Mouse (Mus musculus) kidney, postnatal 0 days (tissue): Measurements from ENCODE around the gene Cyb5d2. TPM values are rescaled to one million over a fixed set of nuclear protein-coding genes. Genes with fewer than 3 reads are reported as not detected.

ENCODE experiments used
- ATAC-seq: fragments of 200-750 bp; cut with Nextera tagmentation; replicated peaks from 2 replicates; pipeline ENCODE4 v1.8.0; 2017; ENCODE audit warnings: low read depth, moderate number of reproducible peaks, moderate TSS enrichment, moderate library complexity; ENCODE audit not compliant: low FRiP score
- DNase-seq: peaks from one replicate; pipeline ENCODE4 v3.0.0-alpha.2; 2016; ENCODE audit warnings: low spot score
- H3K27ac ChIP-seq: fragments of 300-500 bp; sonication (generic); 2 replicates; pipeline ENCODE4 v1.5.1; 2014; ENCODE audit warnings: mild to moderate bottlenecking
- H3K27me3 ChIP-seq: fragments of 300-500 bp; sonication (generic); 2 replicates; pipeline ENCODE4 v1.6.1; 2014; ENCODE audit warnings: low read length, mixed read lengths; ENCODE audit not compliant: insufficient read depth
- H3K36me3 ChIP-seq: fragments of 300-500 bp; sonication (generic); 2 replicates; pipeline ENCODE4 v1.6.1; 2014; ENCODE audit warnings: low read length, mixed read lengths; ENCODE audit not compliant: insufficient read depth
- H3K4me1 ChIP-seq: fragments of 300-500 bp; sonication (generic); replicated peaks from 2 replicates; pipeline ENCODE4 v1.6.1; 2014; ENCODE audit warnings: antibody characterized with exemption, low read length, mixed read lengths; ENCODE audit not compliant: insufficient read depth
- H3K4me2 ChIP-seq: fragments of 300-500 bp; sonication (generic); 2 replicates; pipeline ENCODE4 v1.6.1; 2014; ENCODE audit warnings: mild to moderate bottlenecking, low read length, moderate library complexity, mixed read lengths
- H3K4me3 ChIP-seq: fragments of 300-500 bp; sonication (generic); replicated peaks from 2 replicates; pipeline ENCODE4 v1.5.1; 2014; ENCODE audit warnings: low read depth, low read length
- H3K9ac ChIP-seq: fragments of 300-500 bp; sonication (generic); 2 replicates; pipeline ENCODE4 v1.6.1; 2014; ENCODE audit warnings: low read depth, low read length
- H3K9me3 ChIP-seq: fragments of 300-500 bp; sonication (generic); replicated peaks from 2 replicates; pipeline ENCODE4 v1.6.1; 2016; ENCODE audit warnings: low read length, inconsistent platforms, mixed read lengths
- CTCF ChIP-seq: IDR thresholded peaks from 2 replicates; pipeline ENCODE4 v1.5.1; 2016; ENCODE audit warnings: antibody characterized with exemption, low read depth, mild to moderate bottlenecking, moderate library complexity
- WGBS: fragments of 180-500 bp; shearing (Covaris S2); extraction: QIAGEN DNeasy Blood & Tissue Kit; methylation state at CpG from one replicate; pipeline ENCODE4 v1.1.7; 2014; 5-methylcytosine and 5-hydroxymethylcytosine counted together
- polyA plus RNA-seq: library from polyadenylated mRNA; unstranded; fragments of >200 nt; fragmentation: Nextera tagmentation; extraction: Ambion mirVana; gene quantifications from 2 replicates; pipeline ENCODE4 v1.2.1, GENCODE M21; 2015

The Cyb5d2 gene
- polyA plus RNA-seq, 1 experiment from 2014 or later, result 7.2 TPM

DNA sequence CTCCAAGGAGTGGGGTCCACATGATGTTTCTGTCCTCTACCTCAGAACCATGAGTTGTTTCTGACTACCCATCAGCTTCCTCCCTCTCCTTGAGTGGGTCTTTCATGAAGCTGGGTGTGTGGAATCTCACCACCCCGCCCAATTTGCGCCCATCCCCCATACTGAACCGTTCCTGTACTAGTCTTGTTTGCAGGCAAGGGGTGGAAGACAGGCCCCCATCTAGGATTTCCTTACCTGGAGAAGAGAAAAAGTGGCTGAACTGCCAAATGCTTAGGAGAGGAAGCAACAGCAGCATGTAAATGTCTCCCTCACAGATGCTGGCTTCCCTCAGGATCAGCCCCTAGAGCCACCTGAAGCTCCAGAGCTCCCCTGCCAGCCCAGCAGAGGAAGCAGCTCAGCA is 25.6 kb downstream of the Cyb5d2 start:
- DNase-seq, result no peak
- Histone ChIP-seq H3K9ac (no peak overlapping the region), H3K4me1 (no peaks in the 10 kb centered on the region), H3K4me2 (no peak overlapping the region), H3K36me3 (peaks cover 12% of the 10 kb centered on the region), H3K27me3 (no peaks in the 10 kb centered on the region), H3K27ac (no peak overlapping the region), H3K9me3 (no peaks in the 10 kb centered on the region), H3K4me3 (no peak overlapping the region)
- WGBS, result 88% methylated on average over 3 of the region's 3 CpGs
- ATAC-seq, result no peak
- TF ChIP-seq CTCF, result no peak

DNA sequence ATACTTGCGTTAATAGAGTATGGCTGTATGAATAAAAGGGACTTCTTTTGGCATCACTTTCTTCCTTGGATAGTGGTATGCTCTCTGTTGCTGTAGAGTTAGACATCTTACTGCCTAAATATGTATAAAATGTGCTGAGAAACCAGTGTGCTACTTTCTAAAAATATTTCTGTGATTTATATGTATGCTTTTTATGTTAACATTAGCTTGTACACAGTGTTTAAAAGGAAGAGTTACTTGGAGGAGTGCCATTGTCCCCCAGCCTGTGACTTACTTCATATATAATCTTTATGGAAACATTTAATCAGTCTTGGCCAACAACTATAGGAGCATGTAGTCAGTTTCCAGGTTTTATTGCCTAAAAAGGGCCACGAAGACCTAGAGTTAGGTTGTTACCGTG is 26.9 kb downstream of the Cyb5d2 start:
- Histone ChIP-seq H3K9ac (no peak overlapping the region), H3K4me3 (no peak overlapping the region), H3K27me3 (no peaks in the 10 kb centered on the region), H3K4me1 (no peaks in the 10 kb centered on the region), H3K9me3 (no peaks in the 10 kb centered on the region), H3K36me3 (peaks cover 19% of the 10 kb centered on the region), H3K27ac (no peak overlapping the region), H3K4me2 (no peak overlapping the region)
- no peak for ATAC-seq
- WGBS, result 84% methylated on average over 3 of the region's 3 CpGs
- DNase-seq, result peak; percentile 54
- TF ChIP-seq CTCF, result no peak

DNA sequence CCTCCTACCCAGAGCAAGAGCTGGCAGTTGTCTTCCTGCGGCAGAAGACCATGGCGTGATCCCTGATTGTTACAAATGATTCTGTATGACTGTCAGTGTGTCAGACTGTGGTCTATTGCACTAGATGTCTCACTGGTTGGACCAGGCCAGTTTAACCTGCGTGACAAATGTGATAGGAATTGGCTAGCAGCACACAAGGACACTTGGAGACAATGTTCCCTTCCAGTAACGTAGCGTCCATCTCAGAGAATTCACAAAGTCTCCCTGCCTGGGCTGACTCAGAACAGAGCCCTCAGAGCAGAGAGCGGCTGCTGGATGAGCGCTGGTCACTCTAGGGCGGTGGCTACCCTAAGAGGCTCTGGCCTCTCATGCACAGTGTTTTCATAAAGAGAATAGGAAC is 28.2 kb downstream of the Cyb5d2 start:
- Histone ChIP-seq H3K4me1 (no peaks in the 10 kb centered on the region), H3K27me3 (no peaks in the 10 kb centered on the region), H3K4me2 (no peak overlapping the region), H3K27ac (no peak overlapping the region; the same call in 1 of the 2 replicates), H3K9ac (no peak overlapping the region), H3K9me3 (no peaks in the 10 kb centered on the region), H3K4me3 (no peak overlapping the region), H3K36me3 (peaks cover 32% of the 10 kb centered on the region)
- no peak for ATAC-seq
- DNase-seq, result no peak
- no peak for TF ChIP-seq CTCF
- 78% methylated on average over 8 of the region's 8 CpGs for WGBS

DNA sequence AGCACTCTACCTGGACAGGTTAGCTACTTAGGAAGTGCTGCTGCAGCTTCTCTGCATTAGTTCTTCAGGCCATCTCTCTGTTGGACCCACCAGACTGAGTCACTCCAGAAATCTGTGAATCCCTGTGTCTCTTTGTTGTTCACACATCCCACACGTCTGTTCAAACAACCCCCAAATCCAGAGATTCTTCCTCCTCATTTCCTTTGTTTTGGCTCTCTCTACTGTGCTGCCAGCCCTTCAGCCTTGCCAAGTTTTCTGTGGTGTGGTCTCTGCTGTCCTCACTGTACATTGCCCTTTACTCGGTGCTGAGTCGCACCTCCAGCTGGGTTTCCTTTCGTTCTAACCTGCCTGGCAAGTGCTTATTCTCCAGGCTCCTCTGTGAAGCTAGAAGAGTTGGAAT is 31.7 kb downstream of the Cyb5d2 start:
- H3K36me3 ChIP-seq, result peaks cover 59% of the 10 kb centered on the region
- no peak overlapping the region for H3K4me2 ChIP-seq
- H3K4me3 ChIP-seq, result no peak overlapping the region
- ATAC-seq, result no peak
- H3K27ac ChIP-seq, result no peak overlapping the region
- H3K9me3 ChIP-seq, result no peaks in the 10 kb centered on the region
- no peak overlapping the region for H3K9ac ChIP-seq
- no peak for DNase-seq
- H3K27me3 ChIP-seq, result no peaks in the 10 kb centered on the region
- TF ChIP-seq CTCF, result no peak
- H3K4me1 ChIP-seq, result no peaks in the 10 kb centered on the region
- WGBS, result 87% methylated on average over 4 of the region's 4 CpGs

DNA sequence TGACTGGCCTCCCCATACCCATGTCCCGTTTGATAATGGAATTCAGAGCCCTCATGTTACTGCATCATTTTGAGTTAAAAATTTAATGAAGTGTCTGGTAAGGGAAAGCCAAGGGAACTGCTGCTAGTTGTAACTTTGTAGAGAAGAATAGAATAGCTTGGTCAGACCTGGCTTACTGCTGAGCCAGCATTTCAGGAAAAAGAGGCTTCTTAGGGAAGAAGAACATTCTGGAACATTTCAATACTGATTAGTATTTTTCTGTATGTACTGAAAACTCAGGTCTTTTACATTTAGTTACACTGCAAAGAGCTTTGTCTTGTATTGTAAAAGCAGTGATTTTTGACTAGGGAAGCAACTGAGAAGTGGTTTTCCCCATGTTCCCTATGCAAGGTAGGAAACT is 35.2 kb downstream of the Cyb5d2 start:
- ATAC-seq, result no peak
- WGBS, result 88% methylated on average over 1 of the region's 1 CpGs
- no peak overlapping the region for H3K4me3 ChIP-seq
- no peak overlapping the region for H3K4me2 ChIP-seq
- peaks cover 75% of the 10 kb centered on the region for H3K36me3 ChIP-seq
- no peak overlapping the region for H3K27ac ChIP-seq
- DNase-seq, result no peak
- no peaks in the 10 kb centered on the region for H3K9me3 ChIP-seq
- H3K9ac ChIP-seq, result no peak overlapping the region
- no peak for TF ChIP-seq CTCF
- H3K27me3 ChIP-seq, result no peaks in the 10 kb centered on the region
- no peaks in the 10 kb centered on the region for H3K4me1 ChIP-seq

DNA sequence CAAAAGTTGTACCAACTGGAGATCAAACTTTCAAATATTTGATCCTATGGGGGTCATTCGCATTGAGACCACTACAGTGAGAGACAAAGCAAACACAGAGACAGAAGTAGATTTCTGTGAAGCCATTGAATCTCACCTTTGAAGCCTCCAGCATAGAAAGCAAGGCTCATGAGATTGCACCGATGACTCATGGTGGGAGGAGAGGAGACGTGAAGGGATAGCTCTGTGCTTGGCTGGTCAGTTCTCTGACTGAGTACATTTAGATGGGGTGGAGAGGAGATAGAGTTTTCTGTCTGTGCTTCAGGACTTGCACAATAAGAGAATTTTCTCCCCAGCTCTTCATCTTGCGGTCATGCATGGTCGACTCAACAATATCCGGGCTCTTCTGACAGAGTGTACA is 36.4 kb downstream of the Cyb5d2 start:
- Histone ChIP-seq H3K27me3 (no peaks in the 10 kb centered on the region), H3K36me3 (peaks cover 80% of the 10 kb centered on the region), H3K27ac (no peak overlapping the region), H3K4me1 (no peaks in the 10 kb centered on the region), H3K4me3 (no peak overlapping the region), H3K9me3 (no peaks in the 10 kb centered on the region), H3K9ac (no peak overlapping the region), H3K4me2 (no peak overlapping the region)
- 84% methylated on average over 6 of the region's 6 CpGs for WGBS
- TF ChIP-seq CTCF, result no peak
- ATAC-seq (no peak), DNase-seq (no peak)

DNA sequence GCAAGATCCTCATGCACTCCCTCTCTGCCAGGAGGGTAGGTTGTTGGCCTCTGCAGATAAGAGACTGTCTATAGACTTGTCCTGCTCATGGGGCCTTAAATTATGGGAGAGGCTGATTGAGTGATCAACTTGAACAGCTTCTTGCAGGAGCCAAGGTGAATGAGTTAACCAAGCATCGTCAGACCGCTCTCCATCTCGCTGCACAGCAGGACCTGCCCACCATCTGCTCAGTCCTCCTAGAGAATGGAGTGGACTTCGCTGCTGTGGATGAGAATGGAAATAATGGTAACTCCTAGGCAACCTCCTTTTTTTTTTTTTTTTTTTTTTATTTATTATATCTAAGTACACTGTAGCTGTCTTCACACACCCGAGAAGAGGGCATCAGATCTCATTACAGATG is 37.6 kb downstream of the Cyb5d2 start:
- DNase-seq (no peak), ATAC-seq (no peak)
- whole genome bisulfite sequencing, result 94% methylated on average over 5 of the region's 5 CpGs
- Histone ChIP-seq H3K4me2 (no peak overlapping the region), H3K9me3 (no peaks in the 10 kb centered on the region), H3K36me3 (peaks cover 71% of the 10 kb centered on the region), H3K4me3 (no peak overlapping the region), H3K4me1 (no peaks in the 10 kb centered on the region), H3K9ac (no peak overlapping the region), H3K27me3 (no peaks in the 10 kb centered on the region), H3K27ac (no peak overlapping the region)
- TF ChIP-seq CTCF, result no peak
